Mouse (Mus musculus) small intestine, adult 2 months (tissue): Measurements from ENCODE around the gene Swt1.

Source experiments
- CTCF ChIP-seq: fragments of 200-500 bp; IDR thresholded peaks from 2 replicates; pipeline ENCODE4 v1.5.1; 2012; ENCODE audit warnings: low read depth, mild to moderate bottlenecking, control low read depth, inconsistent platforms, low read length, moderate library complexity, mixed read lengths; ENCODE audit not compliant: insufficient replicate concordance, insufficient read length; ENCODE audit errors: extremely low read depth
- POLR2A ChIP-seq: fragments of 200-500 bp; IDR thresholded peaks from 2 replicates; pipeline ENCODE4 v1.6.1; 2012; ENCODE audit warnings: low read depth, mild to moderate bottlenecking, control low read depth, inconsistent platforms, low read length, moderate library complexity

DNA sequence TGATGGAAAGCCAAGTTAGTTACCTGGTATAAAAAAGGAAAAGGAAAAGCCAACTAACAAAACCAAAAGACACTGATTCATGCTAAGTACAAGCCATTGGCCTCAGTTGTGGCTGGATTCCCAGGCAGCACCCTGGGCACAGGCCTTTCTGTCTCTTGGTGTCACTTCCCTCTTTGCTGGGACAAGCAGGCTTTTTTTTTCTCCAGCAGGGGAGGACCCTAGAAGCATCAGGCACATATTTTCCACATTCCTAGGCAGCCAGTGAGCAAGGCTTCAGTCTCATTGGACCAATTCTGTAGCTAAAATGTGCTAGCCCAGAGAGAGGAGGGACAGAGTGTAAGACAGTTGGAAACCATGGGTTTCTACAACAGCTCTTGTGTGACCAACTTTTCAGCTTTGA lies 90.0 kb downstream of the Swt1 start:
- TF ChIP-seq CTCF, result no peak
- no peak for TF ChIP-seq POLR2A
